8 mouse cellular contexts compared by ENCODE assay signal in the genomic region with DNA sequence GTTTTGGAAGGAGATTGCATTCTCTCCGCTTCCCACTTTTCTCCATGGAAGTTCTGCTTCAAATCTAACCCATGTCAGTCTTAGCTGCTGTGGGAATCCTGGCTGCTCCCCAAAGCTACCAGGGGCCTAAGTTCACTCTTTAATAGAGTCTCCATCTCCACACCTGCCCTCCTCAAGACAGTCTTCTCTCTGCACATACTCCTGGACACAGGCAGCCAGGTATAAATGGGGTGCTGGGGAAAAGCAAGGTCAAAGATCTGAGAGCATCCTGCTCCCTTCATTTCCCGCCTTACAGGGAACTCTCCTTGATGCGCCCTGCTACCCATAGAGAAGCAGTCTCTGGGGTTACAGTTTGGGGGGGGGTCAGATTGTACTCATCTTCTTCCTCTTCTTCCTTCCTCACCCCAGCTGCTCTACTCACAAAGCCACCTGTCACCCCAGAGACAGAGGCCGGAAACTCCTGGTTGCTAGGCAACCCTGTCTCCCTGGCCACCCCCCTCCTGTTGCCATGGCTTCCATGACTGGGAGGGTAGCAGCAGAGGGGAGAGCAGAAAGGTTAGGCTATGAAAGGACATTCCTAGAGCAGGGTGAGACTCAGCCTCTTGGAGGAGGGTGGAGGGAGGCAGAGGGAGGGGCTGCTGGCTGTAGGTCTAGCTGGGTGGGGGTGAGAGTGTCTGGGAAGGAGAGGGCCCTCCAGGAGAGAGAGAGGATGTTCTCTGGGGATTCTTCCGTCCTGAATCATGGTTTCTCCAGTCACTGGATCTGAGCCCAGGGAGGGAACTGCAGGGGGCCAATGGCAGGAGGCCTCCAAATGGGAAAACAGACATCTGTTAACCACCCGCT. TPM values are rescaled to one million over a fixed set of nuclear protein-coding genes. Genes with fewer than 3 reads are reported as not detected.
DNase-seq lines count a peak whose midpoint lies in the region; ATAC-seq lines count a peak whose summit lies in the region.

No protein-coding gene starts in this region.

- H3K27ac ChIP-seq in forebrain, embryonic 16.5 days (ENCODE audit: low read length), result peak overlapping the region; percentile 21; the same call in 1 of the 2 replicates
- H3K27ac ChIP-seq in midbrain, embryonic 14.5 days (replicated peaks; ENCODE audit: low read depth, low read length), result peak overlapping the region; percentile 78

- DNase-seq in right cerebral cortex, postnatal 10 days (ENCODE audit: low spot score in 2 of 2), result peak; percentile 70 to 84
- no peak for DNase-seq in right cerebral cortex, postnatal 36 days (ENCODE audit: low spot score in 2 of 2)
- peak; percentile 88 for DNase-seq in cerebellum, adult 11-12 months
- DNase-seq in midbrain, embryonic 14.5 days, result peak; percentile 86
- no peak for DNase-seq in ovary, adult 18-20 months (ENCODE audit: low spot score)

- H3K4me2 ChIP-seq in forebrain, embryonic 16.5 days (ENCODE audit: low read length), result peak overlapping the region; percentile 20
- peak overlapping the region; percentile 44 for H3K4me2 ChIP-seq in midbrain, embryonic 14.5 days (ENCODE audit: low read length)

- peaks cover 30% of the 10 kb centered on the region for H3K27me3 ChIP-seq in forebrain, embryonic 16.5 days (replicated peaks; ENCODE audit: control insufficient read depth, insufficient read depth, low read length)
- H3K27me3 ChIP-seq in midbrain, embryonic 14.5 days (ENCODE audit: control insufficient read depth, insufficient read depth, low read length), result peaks cover 24% of the 10 kb centered on the region

- no peaks in the 10 kb centered on the region for H3K36me3 ChIP-seq in forebrain, embryonic 16.5 days (ENCODE audit: control insufficient read depth, insufficient read depth)
- H3K36me3 ChIP-seq in midbrain, embryonic 14.5 days (ENCODE audit: control insufficient read depth, insufficient read depth, low read length), result peaks cover 5% of the 10 kb centered on the region; the same call in 1 of the 2 replicates

- peaks cover 77% of the 10 kb centered on the region for H3K4me1 ChIP-seq in forebrain, embryonic 16.5 days (replicated peaks; ENCODE audit: control insufficient read depth, insufficient read depth, low read length)
- peaks cover 57% of the 10 kb centered on the region for H3K4me1 ChIP-seq in midbrain, embryonic 14.5 days (ENCODE audit: control insufficient read depth, insufficient read depth, low read length)

- H3K9ac ChIP-seq in forebrain, embryonic 16.5 days (replicated peaks; ENCODE audit: low read depth, low read length), result no peak overlapping the region
- no peak overlapping the region; the same call in 1 of the 2 replicates for H3K9ac ChIP-seq in midbrain, embryonic 14.5 days (replicated peaks; ENCODE audit: low read length)

- ATAC-seq in forebrain, embryonic 16.5 days, result peak; percentile 14; the same call in 1 of the 2 replicates
- ATAC-seq in midbrain, embryonic 14.5 days (ENCODE audit: low FRiP score, low TSS enrichment), result peak; percentile 74
- no peak for ATAC-seq in megakaryocyte, adult 5-6 weeks (ENCODE audit: poor library complexity, severe bottlenecking)
- no peak for ATAC-seq in erythroid progenitor cell, adult 5-6 weeks (replicated peaks; ENCODE audit: low FRiP score, poor library complexity, severe bottlenecking)

- H3K9me3 ChIP-seq in forebrain, embryonic 16.5 days (ENCODE audit: control insufficient read depth, low read length), result no peaks in the 10 kb centered on the region
- H3K9me3 ChIP-seq in midbrain, embryonic 14.5 days (ENCODE audit: control insufficient read depth, low read length), result no peaks in the 10 kb centered on the region

- WGBS in forebrain, embryonic 16.5 days, result 15% methylated on average over 6 of the region's 6 CpGs
- WGBS in midbrain, embryonic 14.5 days, result 18% methylated on average over 6 of the region's 6 CpGs

- no peak overlapping the region for H3K4me3 ChIP-seq in forebrain, embryonic 16.5 days (replicated peaks; ENCODE audit: low read length)
- H3K4me3 ChIP-seq in midbrain, embryonic 14.5 days (replicated peaks; ENCODE audit: low read depth, low read length), result no peak overlapping the region

RNA-seq across cellular contexts. Expression of gene Psd, which starts 5.6 kb away (rescaled TPM):
- 74.1 and 89.8 TPM in 2 replicates for polyA plus RNA-seq in forebrain, embryonic 16.5 days (2015; fragmentation: Nextera tagmentation; extraction: Ambion mirVana)
- polyA plus RNA-seq in midbrain, embryonic 14.5 days (2014; fragmentation: Nextera tagmentation; extraction: Ambion mirVana), result 112 and 144 TPM in 2 replicates
- total RNA-seq in megakaryocyte, adult 5-6 weeks (2015), result 0.11 and 0.36 TPM in 2 replicates
- total RNA-seq in megakaryocyte, adult 5-6 weeks (2017), result not detected in 2 replicates
- not detected in 2 replicates for total RNA-seq in erythroid progenitor cell, adult 5-6 weeks (2015; ENCODE audit: low replicate concordance)
- total RNA-seq in erythroid progenitor cell, adult 5-6 weeks (2017; ENCODE audit: low replicate concordance), result 2.8 TPM in 1 of 2 replicates, not detected in the other

RNA-seq across cellular contexts. Expression of gene Fbxl15, which starts 6.7 kb away (rescaled TPM):
- polyA plus RNA-seq in forebrain, embryonic 16.5 days (2015; fragmentation: Nextera tagmentation; extraction: Ambion mirVana), result 40.1 and 44.2 TPM in 2 replicates
- 45.8 and 53.5 TPM in 2 replicates for polyA plus RNA-seq in midbrain, embryonic 14.5 days (2014; fragmentation: Nextera tagmentation; extraction: Ambion mirVana)
- 1.9 and 2.1 TPM in 2 replicates for total RNA-seq in megakaryocyte, adult 5-6 weeks (2015)
- 1.3 and 1.8 TPM in 2 replicates for total RNA-seq in megakaryocyte, adult 5-6 weeks (2017)
- not detected in 2 replicates for total RNA-seq in erythroid progenitor cell, adult 5-6 weeks (2015; ENCODE audit: low replicate concordance)
- total RNA-seq in erythroid progenitor cell, adult 5-6 weeks (2017; ENCODE audit: low replicate concordance), result 2.2 TPM in 1 of 2 replicates, not detected in the other

RNA-seq across cellular contexts. Expression of gene Cuedc2, which starts 17.2 kb away (rescaled TPM):
- polyA plus RNA-seq in forebrain, embryonic 16.5 days (2015; fragmentation: Nextera tagmentation; extraction: Ambion mirVana), result 375 and 392 TPM in 2 replicates
- polyA plus RNA-seq in midbrain, embryonic 14.5 days (2014; fragmentation: Nextera tagmentation; extraction: Ambion mirVana), result 300 and 307 TPM in 2 replicates
- 31.3 and 33.1 TPM in 2 replicates for total RNA-seq in megakaryocyte, adult 5-6 weeks (2015)
- 108 and 114 TPM in 2 replicates for total RNA-seq in megakaryocyte, adult 5-6 weeks (2017)
- 8.4 and 16.2 TPM in 2 replicates for total RNA-seq in erythroid progenitor cell, adult 5-6 weeks (2015; ENCODE audit: low replicate concordance)
- total RNA-seq in erythroid progenitor cell, adult 5-6 weeks (2017; ENCODE audit: low replicate concordance), result 42.4 and 50.7 TPM in 2 replicates

RNA-seq across cellular contexts. Expression of gene Nfkb2, which starts 17.2 kb away (rescaled TPM):
- 1.8 and 1.9 TPM in 2 replicates for polyA plus RNA-seq in forebrain, embryonic 16.5 days (2015; fragmentation: Nextera tagmentation; extraction: Ambion mirVana)
- 1.6 and 2.1 TPM in 2 replicates for polyA plus RNA-seq in midbrain, embryonic 14.5 days (2014; fragmentation: Nextera tagmentation; extraction: Ambion mirVana)
- 8.1 and 10.0 TPM in 2 replicates for total RNA-seq in megakaryocyte, adult 5-6 weeks (2015)
- total RNA-seq in megakaryocyte, adult 5-6 weeks (2017), result 14.6 and 20.3 TPM in 2 replicates
- 1.1 and 1.7 TPM in 2 replicates for total RNA-seq in erythroid progenitor cell, adult 5-6 weeks (2015; ENCODE audit: low replicate concordance)
- 1.2 and 1.9 TPM in 2 replicates for total RNA-seq in erythroid progenitor cell, adult 5-6 weeks (2017; ENCODE audit: low replicate concordance)

RNA-seq across cellular contexts. Expression of gene Mfsd13a, which starts 19.6 kb away (rescaled TPM):
- 12.2 and 12.3 TPM in 2 replicates for polyA plus RNA-seq in forebrain, embryonic 16.5 days (2015; fragmentation: Nextera tagmentation; extraction: Ambion mirVana)
- 7.2 and 7.7 TPM in 2 replicates for polyA plus RNA-seq in midbrain, embryonic 14.5 days (2014; fragmentation: Nextera tagmentation; extraction: Ambion mirVana)
- total RNA-seq in megakaryocyte, adult 5-6 weeks (2015), result 17.2 and 18.1 TPM in 2 replicates
- 8.1 and 11.7 TPM in 2 replicates for total RNA-seq in megakaryocyte, adult 5-6 weeks (2017)
- total RNA-seq in erythroid progenitor cell, adult 5-6 weeks (2015; ENCODE audit: low replicate concordance), result 4.6 and 6.1 TPM in 2 replicates
- 1.4 and 6.2 TPM in 2 replicates for total RNA-seq in erythroid progenitor cell, adult 5-6 weeks (2017; ENCODE audit: low replicate concordance)

Comparison
In these comparisons a context has a peak if more than half of its experiments do, and no peak if none do; other contexts are left out.
1. DNase-seq: peak in right cerebral cortex, postnatal 10 days (2 of 2), cerebellum, adult 11-12 months (single experiment) and midbrain, embryonic 14.5 days (single experiment); none in right cerebral cortex, postnatal 36 days (0 of 2) and ovary, adult 18-20 months (single experiment).
2. ATAC-seq: peak in forebrain, embryonic 16.5 days (single experiment) and midbrain, embryonic 14.5 days (single experiment); none in megakaryocyte, adult 5-6 weeks (single experiment) and erythroid progenitor cell, adult 5-6 weeks (single experiment).